Mouse (Mus musculus): ENCODE results near the gene Vac14. TPM values are rescaled to one million over a fixed set of nuclear protein-coding genes. Genes with fewer than 3 reads are reported as not detected.

Gene Vac14
- polyA plus RNA-seq, 1 experiment from 2014 or later: 16.7 TPM

DNA sequence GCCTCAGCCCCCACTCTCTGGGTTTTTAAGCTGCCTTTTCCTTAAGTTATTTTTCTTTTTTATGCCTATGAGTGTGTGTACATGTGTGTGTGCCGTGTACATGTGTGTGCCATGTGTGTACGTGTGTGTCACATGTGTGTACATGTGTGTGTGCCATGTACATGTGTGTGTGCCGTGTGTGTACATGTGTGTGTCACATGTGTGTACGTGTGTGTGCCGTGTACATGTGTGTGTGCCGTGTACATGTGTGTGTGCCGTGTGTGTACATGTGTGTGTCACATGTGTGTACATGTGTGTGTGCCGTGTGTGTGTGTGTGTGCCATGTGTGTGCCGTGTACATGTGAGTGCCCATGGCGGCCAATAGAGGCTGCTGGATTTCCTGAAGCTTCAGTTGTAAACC lies 126.8 kb downstream of the Vac14 start:
- Histone ChIP-seq H3K9ac (no peak overlapping the region), H3K36me3 (peaks cover 18% of the 10 kb centered on the region), H3K4me1 (no peaks in the 10 kb centered on the region), H3K9me3 (no peaks in the 10 kb centered on the region), H3K4me3 (no peak overlapping the region), H3K4me2 (replicated peaks) (no peak overlapping the region), H3K27ac (no peak overlapping the region), H3K27me3 (0 out of 2 replicates have a peak, but pooled peaks cover 2% of the 10 kb centered on the region)
- no peak for ATAC-seq (ENCODE audit: low FRiP score, low read depth)
- 91% methylated on average over 10 of the region's 10 CpGs for WGBS

DNA sequence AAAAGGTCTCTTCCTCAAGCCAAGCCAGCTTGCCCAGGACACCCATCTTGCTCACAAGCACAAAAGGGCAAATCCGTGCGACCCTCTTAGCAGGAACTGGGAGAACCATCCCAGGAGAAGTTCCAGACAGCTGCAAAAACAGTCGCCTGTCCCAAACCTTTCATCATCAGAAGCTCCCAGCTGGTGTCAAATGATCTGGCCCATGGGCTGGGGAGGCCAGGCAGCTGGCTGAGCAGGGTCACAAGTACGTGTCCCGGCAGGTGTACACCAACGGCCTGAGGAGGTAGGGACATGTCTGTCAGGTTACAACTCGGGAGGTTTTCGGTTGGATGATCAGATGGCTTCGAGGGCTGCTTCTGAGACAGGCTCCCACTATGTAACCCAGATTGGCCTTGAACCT lies 128.3 kb downstream of the Vac14 start:
- 0 out of 2 replicates have a peak, but pooled peaks cover 2% of the 10 kb centered on the region for H3K27me3 ChIP-seq
- no peak overlapping the region for H3K9ac ChIP-seq
- no peak for ATAC-seq (ENCODE audit: low FRiP score, low read depth)
- H3K4me2 ChIP-seq (replicated peaks): no peak overlapping the region
- no peak overlapping the region for H3K27ac ChIP-seq
- H3K36me3 ChIP-seq: peaks cover 8% of the 10 kb centered on the region; the same call in 1 of the 2 replicates
- no peaks in the 10 kb centered on the region for H3K4me1 ChIP-seq
- H3K4me3 ChIP-seq: no peak overlapping the region
- 67% methylated on average over 9 of the region's 9 CpGs for WGBS
- no peaks in the 10 kb centered on the region for H3K9me3 ChIP-seq

DNA sequence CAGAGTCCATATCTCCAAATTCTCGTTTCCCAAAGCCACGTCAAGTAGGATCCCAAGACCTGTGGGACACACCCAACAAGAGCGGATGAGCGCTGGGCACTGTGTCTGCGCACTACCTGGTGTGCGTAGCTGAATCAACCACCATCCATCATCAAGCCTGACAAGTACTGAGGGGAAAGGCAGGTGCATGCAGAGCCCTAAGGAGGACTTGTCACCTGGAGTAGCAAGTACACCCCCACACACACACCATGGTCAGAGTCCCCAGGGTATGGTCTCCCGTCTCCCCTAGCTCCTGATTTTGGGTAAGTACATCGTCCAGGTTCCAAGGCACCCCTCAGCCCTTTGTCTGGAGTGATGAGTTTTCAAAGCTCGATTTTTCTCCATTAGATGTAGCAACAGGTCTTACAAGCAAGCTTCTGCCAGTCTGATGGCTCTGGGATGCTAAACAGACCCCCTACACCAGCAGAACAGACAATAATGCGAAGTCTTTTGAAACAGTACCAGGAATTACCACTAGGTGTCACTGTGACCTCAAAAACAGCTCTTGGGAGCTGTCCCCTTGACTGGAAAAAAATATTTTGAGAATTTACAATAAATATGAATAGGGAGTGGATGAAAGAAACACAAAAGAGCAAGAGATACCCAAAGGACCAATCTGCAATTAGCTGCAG lies 131.2 kb downstream of the Vac14 start:
- Histone ChIP-seq H3K4me2 (replicated peaks) (no peak overlapping the region), H3K9me3 (no peaks in the 10 kb centered on the region), H3K36me3 (no peaks in the 10 kb centered on the region), H3K27me3 (0 out of 2 replicates have a peak, but pooled peaks cover 2% of the 10 kb centered on the region), H3K9ac (no peak overlapping the region), H3K4me3 (no peak overlapping the region), H3K4me1 (0 out of 2 replicates have a peak, but pooled peaks cover under 1% of the 10 kb centered on the region), H3K27ac (no peak overlapping the region)
- WGBS: 63% methylated on average over 10 of the region's 10 CpGs
- ATAC-seq (ENCODE audit: low FRiP score, low read depth): no peak

DNA sequence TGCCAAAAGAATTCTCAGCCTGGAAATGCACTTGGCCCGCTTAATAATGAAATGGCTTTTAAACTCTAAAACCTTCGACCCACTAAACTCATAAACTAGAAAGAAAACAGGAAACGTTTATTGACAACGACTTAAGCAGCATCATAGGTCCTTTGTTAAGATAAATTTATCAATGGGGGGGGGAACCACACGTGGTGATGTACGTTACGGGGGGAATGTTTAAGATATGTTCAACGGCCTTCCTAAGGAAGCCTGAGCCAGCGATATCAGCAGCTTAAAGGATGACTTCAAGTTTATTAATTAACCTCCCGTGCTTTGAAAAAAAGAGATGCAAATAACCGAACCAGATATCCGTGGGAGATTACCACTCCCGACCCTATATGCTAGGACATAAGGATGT lies 131.9 kb downstream of the Vac14 start:
- whole genome bisulfite sequencing: 48% methylated on average over 13 of the region's 13 CpGs
- H3K27ac ChIP-seq: no peak overlapping the region
- no peak for ATAC-seq (ENCODE audit: low FRiP score, low read depth)

DNA sequence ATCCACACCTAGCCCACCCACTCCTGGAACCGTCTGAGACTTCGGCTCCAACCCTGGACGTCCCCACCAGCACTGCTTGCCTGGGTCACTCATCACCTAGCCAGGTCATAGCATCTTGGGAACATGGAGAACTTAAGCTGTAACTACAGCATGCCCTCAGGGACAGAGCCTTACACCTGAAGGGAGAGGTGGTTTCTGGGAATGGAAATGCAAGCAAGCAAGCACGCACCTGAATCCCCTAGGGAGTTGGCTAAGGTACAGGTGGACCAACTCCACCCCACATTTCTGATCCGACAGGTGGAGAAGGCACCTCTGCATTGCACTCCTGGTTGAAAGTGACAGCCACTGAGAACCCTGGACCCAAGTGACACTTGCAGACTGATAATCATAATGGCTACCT lies 133.1 kb downstream of the Vac14 start:
- Histone ChIP-seq H3K4me3 (no peak overlapping the region), H3K27me3 (0 out of 2 replicates have a peak, but pooled peaks cover 2% of the 10 kb centered on the region), H3K4me1 (peaks cover 7% of the 10 kb centered on the region; the same call in 1 of the 2 replicates), H3K4me2 (replicated peaks) (no peak overlapping the region), H3K9me3 (no peaks in the 10 kb centered on the region), H3K36me3 (no peaks in the 10 kb centered on the region), H3K9ac (no peak overlapping the region), H3K27ac (no peak overlapping the region)
- no peak for ATAC-seq (ENCODE audit: low FRiP score, low read depth)
- 84% methylated on average over 5 of the region's 5 CpGs for WGBS

More for the DNA sequence above, 131.9 kb downstream of the Vac14 start:
- H3K36me3 ChIP-seq: no peaks in the 10 kb centered on the region
- H3K27me3 ChIP-seq: 0 out of 2 replicates have a peak, but pooled peaks cover 2% of the 10 kb centered on the region
- no peak overlapping the region for H3K4me3 ChIP-seq
- H3K9ac ChIP-seq: no peak overlapping the region
- no peak overlapping the region for H3K4me2 ChIP-seq (replicated peaks)
- peaks cover 6% of the 10 kb centered on the region; the same call in 1 of the 2 replicates for H3K4me1 ChIP-seq
- H3K9me3 ChIP-seq: no peaks in the 10 kb centered on the region

DNA sequence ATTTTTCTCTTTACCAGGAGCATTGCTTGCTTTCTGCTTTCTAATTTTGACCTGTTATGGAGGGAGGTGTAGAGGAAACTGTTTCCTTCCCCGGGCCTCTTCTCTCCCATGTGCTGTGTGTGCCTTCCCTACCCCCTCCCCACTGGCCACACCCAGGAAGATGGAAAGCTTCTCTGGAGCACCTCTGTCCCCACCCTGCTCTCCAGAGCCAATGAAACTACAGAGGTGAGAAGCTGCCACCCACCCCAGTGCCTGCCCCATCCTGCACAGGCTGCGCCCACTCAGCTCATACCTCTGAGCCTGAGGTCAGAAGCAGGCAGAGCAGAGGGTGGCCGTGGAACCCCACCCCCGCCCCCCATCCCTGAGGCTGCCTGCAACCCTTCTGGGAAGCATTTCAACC lies 136.3 kb downstream of the Vac14 start:
- Histone ChIP-seq H3K27me3 (no peaks in the 10 kb centered on the region), H3K9ac (no peak overlapping the region), H3K4me1 (peaks cover 7% of the 10 kb centered on the region; the same call in 1 of the 2 replicates), H3K27ac (no peak overlapping the region), H3K4me3 (no peak overlapping the region), H3K9me3 (no peaks in the 10 kb centered on the region), H3K36me3 (no peaks in the 10 kb centered on the region), H3K4me2 (replicated peaks) (no peak overlapping the region)
- 42% methylated on average over 4 of the region's 4 CpGs for WGBS
- peak; percentile 64; the same call in 1 of the 2 replicates for ATAC-seq (ENCODE audit: low FRiP score, low read depth)

DNA sequence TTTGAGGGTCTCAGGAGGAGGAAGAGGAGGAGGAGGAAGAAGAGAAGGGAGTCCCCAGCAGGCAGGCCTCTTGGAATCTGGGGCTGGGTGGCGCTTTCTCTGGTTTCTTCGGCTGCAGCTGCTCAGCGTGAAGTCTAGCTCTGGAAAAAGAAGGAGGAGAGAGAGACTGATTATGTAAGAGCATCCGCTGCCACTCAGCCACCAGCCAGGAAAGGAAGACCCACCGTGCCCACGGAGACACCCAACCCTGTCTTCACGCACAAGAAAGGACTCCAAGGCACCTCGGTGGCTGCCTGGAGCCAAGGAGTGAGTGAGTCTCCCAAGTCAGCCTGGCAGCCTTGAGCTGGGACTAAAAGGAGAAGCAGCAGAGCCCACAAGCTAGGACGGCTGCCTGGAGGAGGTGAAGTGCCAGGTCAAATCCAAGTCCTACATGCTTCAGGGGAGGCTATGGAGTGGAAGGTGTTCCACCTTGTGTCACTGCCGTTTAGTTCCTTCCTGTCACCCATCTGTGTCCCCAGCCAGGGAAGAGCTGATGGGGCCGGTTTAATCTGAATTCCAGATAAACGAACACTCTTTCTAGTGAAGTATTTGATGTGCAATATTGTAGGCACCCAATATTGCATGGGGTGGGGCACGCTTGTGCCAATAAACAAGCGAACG lies 137.3 kb downstream of the Vac14 start:
- ATAC-seq (ENCODE audit: low FRiP score, low read depth): no peak
- no peak overlapping the region for H3K9ac ChIP-seq
- 59% methylated on average over 15 of the region's 15 CpGs for WGBS

DNA sequence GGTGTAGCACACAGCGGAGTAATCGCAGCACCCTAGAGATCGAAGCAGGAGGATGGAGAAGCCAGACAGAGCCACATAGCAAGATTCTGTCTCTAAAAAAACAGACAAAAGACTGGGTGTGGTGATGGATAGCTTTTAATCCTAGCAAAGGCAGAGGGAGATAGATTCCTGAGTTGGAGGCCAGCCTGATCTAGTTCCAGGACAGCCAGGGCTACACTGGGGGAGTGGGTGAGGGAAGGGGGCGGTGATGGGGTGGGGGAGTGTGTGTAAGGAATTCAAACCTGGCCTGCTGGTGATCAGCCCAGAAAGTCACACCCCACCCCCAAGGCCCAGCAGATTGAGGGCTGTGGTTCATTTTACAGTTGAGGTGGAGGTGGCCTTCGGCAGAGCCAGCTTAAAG lies 137.8 kb downstream of the Vac14 start:
- Histone ChIP-seq H3K9me3 (no peaks in the 10 kb centered on the region), H3K36me3 (no peaks in the 10 kb centered on the region), H3K4me3 (no peak overlapping the region), H3K27ac (no peak overlapping the region), H3K4me2 (replicated peaks) (no peak overlapping the region), H3K9ac (no peak overlapping the region), H3K4me1 (peaks cover 7% of the 10 kb centered on the region; the same call in 1 of the 2 replicates), H3K27me3 (no peaks in the 10 kb centered on the region)
- 72% methylated on average over 5 of the region's 5 CpGs for WGBS
- no peak for ATAC-seq (ENCODE audit: low FRiP score, low read depth)

More for the DNA sequence above, 137.3 kb downstream of the Vac14 start:
- no peak overlapping the region for H3K4me2 ChIP-seq (replicated peaks)
- H3K4me1 ChIP-seq: peaks cover 7% of the 10 kb centered on the region; the same call in 1 of the 2 replicates
- H3K27ac ChIP-seq: no peak overlapping the region
- no peaks in the 10 kb centered on the region for H3K27me3 ChIP-seq
- no peaks in the 10 kb centered on the region for H3K36me3 ChIP-seq
- H3K4me3 ChIP-seq: no peak overlapping the region
- H3K9me3 ChIP-seq: no peaks in the 10 kb centered on the region

DNA sequence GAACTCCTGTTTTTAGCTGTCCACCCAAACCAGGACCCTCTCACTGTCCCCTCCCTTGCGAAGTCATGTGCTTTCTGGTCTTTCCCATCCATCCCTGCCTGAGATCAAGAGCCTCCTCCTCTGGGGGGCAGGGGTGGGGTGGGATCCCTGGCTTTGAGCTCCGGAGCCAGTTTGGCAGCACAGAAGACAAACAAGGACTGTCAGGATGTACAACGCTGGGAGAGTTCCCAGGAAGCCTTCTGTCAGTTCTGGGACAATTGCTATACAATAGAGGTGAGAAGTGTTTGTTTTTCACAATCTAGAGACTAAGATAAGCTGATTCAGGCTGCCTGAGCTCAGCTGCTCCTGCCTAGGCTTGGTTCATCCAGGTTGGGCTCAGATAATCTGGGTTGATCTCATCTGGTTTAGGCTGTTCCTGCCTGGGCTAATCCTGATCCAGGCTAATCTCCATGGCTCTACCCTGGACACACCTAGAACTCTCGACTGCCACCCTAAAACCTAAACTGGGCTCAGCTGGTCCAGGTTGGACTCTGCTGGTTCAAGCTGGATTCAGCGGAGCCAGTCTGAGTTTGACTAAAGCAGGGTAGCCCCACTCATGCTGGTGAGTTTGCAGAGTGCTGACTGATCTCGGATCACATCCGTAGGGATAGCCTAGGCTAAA lies 142.0 kb downstream of the Vac14 start:
- H3K27me3 ChIP-seq: no peaks in the 10 kb centered on the region
- no peaks in the 10 kb centered on the region for H3K9me3 ChIP-seq
- H3K4me3 ChIP-seq: no peak overlapping the region
- 68% methylated on average over 7 of the region's 7 CpGs for WGBS
- no peak overlapping the region for H3K27ac ChIP-seq
- H3K9ac ChIP-seq: no peak overlapping the region
- no peaks in the 10 kb centered on the region for H3K4me1 ChIP-seq
- no peaks in the 10 kb centered on the region for H3K36me3 ChIP-seq
- H3K4me2 ChIP-seq (replicated peaks): no peak overlapping the region
- no peak for ATAC-seq (ENCODE audit: low FRiP score, low read depth)

DNA sequence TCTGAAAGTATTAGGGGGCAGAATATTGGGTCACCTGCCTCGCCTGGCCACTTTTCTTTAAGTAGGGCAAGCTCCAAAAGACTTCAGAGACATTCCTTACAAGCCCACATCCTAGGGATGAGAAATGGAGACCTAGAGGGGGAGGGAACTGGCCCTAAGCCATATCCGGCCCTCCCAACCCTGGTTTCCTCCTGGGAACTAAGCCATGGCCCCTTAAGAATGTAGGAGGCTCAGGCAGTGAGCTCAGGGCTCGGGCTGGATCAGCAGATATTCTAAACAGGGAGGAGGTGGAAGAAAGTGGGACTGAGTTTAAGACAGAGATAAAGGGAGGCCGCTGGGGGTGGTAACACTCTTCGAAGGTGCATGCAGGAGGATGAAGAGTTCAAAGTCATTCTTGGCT lies 142.8 kb downstream of the Vac14 start:
- H3K4me2 ChIP-seq (replicated peaks): no peak overlapping the region
- no peaks in the 10 kb centered on the region for H3K4me1 ChIP-seq
- H3K9me3 ChIP-seq: no peaks in the 10 kb centered on the region
- no peak overlapping the region for H3K27ac ChIP-seq
- WGBS: 56% methylated on average over 5 of the region's 5 CpGs
- H3K36me3 ChIP-seq: no peaks in the 10 kb centered on the region
- ATAC-seq (ENCODE audit: low FRiP score, low read depth): no peak
- H3K4me3 ChIP-seq: no peak overlapping the region
- H3K9ac ChIP-seq: no peak overlapping the region
- H3K27me3 ChIP-seq: no peaks in the 10 kb centered on the region

DNA sequence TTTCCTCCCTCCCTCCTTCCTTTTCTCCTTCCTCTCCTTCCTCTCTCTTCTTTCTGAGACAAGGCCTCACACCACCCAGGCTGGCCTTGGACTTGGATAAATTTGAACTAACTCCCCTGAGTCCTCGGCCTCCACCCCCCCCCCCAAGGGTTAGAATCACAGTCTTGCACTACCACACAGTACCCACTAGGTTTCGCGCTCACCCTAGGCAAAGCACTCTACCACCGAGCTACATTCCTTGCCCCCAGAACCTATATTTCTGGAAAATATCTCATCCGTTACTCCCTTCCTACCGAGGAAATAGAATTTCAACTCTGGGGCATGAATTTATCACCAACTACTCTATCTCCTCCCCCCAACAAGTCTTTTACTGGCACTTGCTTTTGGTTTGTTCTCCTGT lies 143.6 kb downstream of the Vac14 start:
- Histone ChIP-seq H3K27ac (no peak overlapping the region), H3K9ac (no peak overlapping the region), H3K4me3 (no peak overlapping the region), H3K9me3 (no peaks in the 10 kb centered on the region), H3K4me1 (no peaks in the 10 kb centered on the region), H3K4me2 (replicated peaks) (no peak overlapping the region), H3K27me3 (no peaks in the 10 kb centered on the region), H3K36me3 (no peaks in the 10 kb centered on the region)
- WGBS: 61% methylated on average over 6 of the region's 6 CpGs
- ATAC-seq (ENCODE audit: low FRiP score, low read depth): no peak

DNA sequence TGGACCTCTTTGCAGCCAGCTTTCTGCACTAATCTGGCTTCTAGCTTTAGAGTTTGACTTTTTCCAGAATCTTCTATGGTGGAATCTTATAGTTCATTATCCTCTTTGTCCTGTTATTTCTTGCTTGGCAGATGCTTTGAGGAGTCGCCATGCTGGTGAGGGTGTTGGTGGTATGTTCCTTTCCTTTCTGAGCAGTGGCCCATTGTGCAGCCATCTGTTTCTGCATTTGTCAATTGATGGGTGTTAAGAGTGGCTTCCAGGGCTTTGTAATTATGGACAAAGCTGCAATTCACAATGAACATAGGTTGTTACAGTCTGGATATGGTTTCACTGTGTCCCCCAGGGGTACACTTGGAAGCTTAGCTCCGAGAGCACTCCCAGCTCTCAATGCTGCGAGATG lies 146.3 kb downstream of the Vac14 start:
- Histone ChIP-seq H3K4me2 (replicated peaks) (no peak overlapping the region), H3K9ac (no peak overlapping the region), H3K9me3 (no peaks in the 10 kb centered on the region), H3K4me3 (no peak overlapping the region), H3K36me3 (no peaks in the 10 kb centered on the region), H3K4me1 (no peaks in the 10 kb centered on the region), H3K27me3 (no peaks in the 10 kb centered on the region), H3K27ac (no peak overlapping the region)
- 66% methylated on average over 3 of the region's 3 CpGs for WGBS
- no peak for ATAC-seq (ENCODE audit: low FRiP score, low read depth)

All from limb, embryonic 13.5 days (tissue).